Mouse (Mus musculus) B cell, adult 2 months (primary cell): Measurements from ENCODE around the gene Reep1.
A peak's percentile ranks its signal among the peaks of the same experiment; 100 is the strongest.

Source experiments
- DNase-seq, 2 experiments: peaks; one replicate each; pipeline ENCODE4 v3.0.0; 2022

Gene Reep1

DNA sequence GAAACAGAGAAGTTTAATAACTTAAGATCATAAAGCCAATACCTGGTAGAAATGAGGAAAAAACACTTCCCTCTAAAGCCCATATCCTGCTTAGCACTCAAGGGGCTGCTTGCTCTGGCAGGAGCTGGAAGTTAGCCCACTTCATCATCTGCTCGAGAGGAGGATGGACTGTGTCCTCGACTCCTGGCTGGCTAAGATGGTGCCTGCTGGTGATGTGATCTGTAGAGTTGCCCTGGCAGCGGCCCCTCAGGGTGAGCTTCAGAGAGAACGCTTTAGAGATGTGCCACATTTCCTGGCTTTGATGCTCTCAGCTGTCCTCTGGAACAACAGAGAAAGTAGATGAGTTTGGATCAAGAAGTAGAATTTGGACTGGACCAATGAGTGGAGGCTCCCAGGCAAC is 31.2 kb downstream of the Reep1 start:
- no peak for DNase-seq

DNA sequence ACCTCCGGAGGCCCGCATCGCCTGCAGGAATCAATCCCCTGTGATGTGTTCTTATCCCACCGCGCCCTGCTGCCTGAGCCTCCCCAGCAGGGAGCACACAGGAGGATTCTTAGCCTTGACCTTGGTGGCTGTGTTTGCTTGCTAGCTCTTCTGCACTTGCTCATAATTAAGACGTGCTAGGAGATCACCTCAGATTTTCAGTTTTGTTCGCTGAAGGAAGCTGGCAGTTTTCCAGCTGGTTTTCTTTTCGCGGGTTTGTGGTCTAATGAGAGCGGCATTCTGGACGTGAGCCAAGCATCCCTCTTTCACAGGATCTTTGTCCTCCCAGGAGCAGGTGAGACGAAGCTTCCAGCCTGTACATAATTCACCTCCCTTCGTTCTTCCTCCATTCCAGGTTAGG is 33.6 kb downstream of the Reep1 start:
- DNase-seq: no peak

DNA sequence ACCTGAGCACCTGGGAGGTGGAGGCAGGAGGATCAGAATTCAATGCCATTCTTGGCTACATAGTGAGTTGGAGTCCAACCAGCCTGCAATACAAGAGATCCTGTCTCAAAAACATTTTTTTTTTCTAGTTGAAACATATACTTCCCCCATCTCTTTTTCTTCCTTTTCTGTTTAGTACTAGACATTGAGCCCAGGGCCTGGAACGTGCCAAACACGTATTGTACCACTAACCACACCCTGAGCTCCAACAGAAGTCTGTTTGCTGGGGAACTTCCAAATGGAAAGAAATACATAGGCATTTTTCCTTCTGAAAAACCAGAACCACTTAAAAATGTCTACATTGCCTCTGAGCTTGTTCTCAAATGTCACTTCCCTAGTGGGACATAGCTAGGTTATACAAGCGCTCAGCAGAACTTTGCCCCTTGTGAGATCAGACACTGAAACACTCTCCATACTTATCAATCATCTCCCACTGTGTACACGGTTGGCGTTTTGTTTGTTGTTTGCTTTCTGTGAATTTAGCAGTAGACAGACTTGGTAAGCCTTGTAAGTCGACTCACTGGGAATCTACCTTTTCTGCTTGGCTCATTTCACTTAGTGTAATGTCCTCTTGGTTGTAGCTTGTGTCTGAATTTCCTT is 34.8 kb downstream of the Reep1 start:
- DNase-seq: no peak

DNA sequence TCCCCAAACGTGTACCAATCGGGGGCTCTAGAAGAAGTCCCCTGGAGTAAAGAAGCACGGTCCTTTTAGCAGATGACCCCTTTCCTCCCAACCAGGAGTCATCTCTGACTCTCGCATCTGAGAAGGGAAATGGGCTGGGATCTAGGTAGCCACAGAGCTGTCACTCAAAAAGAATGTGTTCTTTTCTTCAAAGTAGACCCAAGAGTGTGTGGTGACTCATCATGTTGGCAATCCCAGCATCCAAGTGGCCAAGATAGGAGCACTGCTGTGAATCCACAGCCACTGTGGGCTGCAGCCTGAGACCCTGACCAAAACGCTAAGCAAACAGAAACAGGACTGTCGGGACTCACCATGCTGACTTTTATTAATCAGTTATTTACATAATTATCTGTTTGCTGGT is 37.6 kb downstream of the Reep1 start:
- no peak for DNase-seq

DNA sequence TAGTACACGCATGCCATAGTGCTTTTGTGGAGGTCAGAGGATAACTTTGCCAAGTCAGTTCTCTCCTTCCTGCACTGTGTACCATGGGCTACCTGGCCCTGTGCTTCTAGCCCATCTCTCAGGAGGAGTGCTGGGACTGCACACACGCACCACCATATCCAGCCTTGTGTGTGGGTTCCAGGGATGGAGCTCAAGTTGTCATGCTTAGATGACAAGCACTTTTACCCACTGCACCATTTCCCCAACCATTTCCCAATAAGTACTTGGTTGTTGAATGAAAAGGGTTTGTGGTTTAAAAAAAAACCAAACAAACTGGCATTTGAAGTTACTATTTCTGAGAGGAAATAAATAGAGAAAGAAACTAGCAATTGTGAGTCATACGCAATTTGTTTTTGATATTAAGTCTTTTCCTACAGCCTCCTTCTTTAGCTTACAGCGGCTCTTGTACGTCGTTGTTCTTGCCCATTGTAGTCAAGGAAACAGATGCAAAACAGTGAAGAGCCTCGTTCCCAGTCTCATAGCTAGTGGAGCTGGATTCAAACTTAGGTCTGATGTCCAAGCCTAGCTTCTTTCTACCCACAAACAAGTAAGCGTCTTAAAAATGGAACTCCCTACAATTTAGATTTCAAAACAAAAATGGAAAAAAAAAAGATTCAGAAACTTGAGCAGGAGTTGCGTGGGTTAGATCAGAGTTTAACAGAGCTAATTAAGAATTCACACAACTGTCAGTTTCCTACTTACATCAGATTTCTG is 38.3 kb downstream of the Reep1 start:
- no peak for DNase-seq

DNA sequence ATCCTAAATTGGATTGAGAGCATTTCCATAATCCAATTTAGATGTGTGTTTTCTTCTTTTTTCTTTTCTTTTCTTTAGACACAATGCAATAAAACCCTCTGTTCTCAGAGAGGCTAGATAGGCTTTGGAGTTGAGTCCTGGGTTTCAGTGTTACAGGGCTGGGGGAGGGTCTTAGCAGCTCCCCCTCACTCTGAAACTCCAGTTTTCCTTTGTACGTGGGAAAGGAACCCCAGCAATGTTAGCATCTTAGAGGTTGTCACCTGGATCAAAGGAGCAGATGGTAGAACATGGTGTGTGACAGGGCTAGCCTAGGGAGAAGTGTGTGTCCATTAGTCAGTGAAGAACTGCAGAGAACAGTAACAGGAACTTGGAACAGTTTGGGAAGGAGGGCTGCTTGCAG is 38.9 kb downstream of the Reep1 start:
- DNase-seq: no peak

DNA sequence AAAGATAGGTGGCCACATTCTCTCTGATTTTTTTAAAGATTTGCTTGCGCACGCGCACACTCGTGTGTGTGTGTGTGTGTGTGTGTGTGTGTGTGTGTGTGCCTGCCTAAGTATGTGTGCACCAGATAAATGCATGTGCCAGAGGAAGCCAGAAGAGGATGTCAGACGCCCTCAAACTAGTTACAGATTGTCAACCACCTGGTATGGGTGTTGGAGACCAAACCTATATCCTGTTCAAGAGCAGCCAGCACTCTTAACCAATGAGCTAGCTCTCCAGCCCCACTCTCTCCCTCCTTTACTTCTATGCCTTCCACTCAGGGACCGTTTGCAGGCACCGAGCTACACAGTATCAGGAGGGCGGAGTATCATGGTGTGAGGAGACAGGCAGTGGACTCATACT is 39.5 kb downstream of the Reep1 start:
- no peak for DNase-seq

DNA sequence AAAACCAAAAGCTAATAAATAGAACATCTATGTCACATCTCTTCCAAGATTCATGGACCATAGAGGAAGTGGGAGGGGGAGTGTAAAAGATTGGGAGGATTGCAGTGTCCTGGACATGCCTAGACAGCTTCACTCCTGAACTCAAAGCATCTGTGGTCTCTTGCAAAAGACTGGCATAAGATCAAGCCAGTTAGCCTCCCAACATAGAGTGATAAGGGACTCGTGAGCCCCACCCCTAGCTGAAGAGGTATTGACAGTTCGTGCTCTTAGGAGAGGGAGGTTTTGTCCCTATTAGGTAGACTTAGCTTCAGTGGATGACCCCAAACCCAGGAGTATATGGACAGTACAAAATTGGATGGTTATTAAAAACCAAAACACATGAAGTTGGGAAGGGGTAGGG is 44.2 kb downstream of the Reep1 start:
- DNase-seq: no peak

DNA sequence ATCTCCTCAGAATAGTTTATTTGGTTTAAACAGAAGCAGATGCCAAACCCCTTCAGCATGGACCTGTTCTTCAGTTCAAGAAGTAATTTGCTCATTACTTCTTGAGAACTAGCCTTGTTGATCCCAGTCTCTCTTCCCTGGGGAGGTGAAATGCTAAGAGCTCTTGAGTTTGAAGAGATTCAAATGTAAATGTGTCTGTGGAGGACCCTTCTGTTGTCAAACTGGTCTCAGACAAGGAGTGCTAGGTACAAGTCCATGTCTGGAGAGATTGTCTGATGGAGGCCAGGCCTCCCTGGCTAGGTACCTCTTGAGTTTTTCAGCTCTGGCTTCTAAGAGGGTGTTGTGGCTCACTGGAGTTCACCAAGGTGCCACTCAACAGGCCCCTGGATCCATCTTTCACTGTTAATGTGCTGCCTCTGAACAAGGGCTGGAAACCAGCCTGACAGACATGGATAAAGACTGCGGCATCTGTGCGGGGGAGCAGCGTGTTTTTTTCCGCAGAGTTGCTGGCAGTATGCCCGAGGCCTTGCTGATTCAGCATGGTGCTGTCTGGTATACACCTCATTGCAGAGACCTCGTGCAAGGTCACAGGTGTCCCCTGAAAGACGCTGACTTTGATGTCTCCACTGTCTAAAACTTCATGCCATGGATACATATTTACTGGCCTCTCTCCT is 45.6 kb downstream of the Reep1 start:
- DNase-seq: no peak

DNA sequence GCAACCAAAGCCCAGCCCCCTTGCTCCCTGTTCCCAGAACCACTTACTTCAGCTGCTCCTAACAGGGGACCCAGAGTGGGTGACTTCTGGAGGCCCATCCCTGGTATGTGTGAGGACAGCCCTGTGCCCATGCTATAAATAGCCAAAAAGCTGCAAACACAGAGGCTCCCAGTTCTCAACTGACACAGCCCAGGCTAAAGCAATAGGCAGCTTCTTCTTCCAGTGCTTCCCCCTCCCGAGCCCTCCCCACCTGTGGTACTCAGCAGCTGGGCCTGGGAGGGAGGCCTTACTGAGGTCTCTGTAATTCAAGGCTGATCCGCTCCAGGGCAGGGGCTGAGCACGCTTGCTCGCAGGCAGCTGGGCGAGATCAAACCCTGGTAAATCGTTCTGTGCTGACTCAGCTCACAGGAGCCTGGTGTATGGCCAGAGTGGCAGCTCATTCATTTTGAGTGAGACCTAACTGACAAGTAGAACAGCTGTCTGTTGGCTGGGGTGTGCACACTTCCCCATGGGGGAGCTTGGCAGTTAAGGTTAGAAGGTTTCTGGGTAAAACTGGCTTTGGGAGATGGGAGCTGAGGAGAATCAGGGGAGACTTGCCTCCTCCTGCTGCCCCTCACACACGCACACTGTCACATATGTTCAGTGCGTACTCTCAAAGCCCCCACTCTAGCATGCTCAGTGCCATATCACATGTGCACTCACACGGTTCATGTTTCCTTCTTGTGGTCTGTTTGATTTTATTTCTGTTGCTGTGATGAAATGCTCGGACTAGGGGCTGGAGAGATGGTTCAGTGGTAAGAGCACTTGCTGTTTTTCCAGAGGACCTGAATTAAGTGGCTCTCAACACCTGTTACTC is 49.9 kb downstream of the Reep1 start:
- peak; percentile 4 for DNase-seq

DNA sequence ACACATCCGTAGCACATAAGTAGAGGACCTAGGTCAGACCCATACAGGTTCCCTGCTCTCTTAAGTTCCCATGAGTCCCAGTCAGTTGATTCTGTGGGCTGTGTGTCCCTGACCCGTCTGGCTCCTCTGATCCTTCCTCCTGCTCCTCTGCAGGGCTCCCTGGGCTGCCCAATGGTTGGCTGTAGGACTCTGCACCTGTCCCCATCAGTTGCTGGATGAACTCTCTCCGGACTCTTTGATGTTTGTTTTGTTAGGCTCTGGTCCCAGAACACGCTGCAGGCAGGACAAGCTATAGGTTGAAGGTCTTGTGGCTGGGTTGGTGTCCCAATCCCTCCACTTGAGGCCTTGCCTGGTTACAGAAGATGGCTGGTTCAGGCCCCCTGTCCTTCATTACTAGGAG is 51.4 kb downstream of the Reep1 start:
- no peak for DNase-seq

DNA sequence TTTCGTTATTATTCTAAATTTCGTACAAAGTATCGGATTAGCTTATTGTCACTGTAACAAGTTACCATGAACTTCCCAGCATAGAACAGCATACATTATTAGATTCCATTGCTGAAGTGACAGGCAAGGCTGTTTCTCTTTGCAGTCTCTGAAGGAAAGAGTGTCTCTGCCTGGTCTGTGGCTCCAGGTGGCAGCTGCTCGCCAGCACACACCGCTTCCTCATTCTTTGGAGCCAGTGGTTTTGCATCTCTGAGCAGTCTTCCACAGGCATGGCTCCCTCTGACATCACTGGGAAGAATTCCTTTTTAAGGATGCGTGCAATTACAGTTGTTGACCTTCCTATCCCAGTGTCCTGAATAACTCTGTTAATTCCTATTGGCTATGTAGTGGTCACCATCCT is 52.7 kb downstream of the Reep1 start:
- DNase-seq: no peak

DNA sequence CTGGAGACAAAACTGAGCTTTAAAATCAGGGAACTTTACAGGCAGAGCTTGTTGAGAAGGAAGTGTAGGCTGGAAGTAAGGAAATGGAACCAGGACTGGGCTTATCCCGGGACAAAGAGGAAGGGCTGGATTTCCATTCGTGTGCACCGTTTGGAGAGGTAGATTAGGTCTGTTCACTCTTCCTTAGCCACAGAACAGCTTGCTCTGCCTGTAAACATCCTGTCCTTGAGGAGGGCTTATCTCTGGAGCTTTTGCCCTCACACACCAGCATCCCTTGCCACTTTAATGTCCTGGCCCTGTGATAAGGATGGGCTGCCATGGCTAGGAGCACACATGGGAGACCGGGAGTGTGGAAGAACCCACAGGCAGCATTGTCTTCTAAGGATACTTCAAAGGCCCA is 60.4 kb downstream of the Reep1 start:
- DNase-seq: no peak

DNA sequence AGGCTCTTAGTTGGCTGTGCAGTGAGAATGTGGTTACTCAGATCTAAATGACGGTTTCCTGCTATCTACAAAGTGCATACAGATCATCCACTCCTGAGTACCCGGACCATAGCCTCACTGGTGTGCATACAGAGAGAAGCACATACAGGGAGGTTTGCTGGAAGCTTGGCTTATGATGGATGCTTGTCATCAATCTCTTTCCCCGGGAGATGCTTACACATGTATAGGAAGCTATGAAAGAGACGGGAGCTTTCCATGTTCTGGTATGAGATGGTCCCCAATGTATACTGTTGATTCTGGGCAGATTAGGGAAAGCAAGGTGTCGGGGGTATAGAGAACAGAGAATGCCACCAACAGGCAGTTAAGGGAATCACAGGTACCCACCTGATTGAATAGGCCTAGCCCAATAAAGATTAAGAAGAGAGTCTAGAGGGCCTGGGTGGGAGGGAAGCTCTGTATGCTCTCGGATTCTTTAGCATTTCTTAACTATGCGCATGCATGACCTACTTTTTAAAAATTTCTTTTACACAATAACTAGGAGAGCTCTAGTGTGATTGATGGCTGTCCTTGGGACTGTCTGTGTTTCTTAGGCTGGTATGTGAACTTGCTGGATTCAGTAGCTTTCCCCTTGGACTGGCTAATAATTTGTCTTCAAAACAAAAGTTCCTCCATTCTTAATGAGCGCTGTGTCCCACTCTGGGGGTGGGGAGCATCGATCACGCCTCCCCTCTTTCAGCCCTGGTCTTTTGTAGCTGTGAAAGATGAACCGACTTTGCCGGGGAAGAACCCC is 62.7 kb downstream of the Reep1 start:
- DNase-seq: no peak

DNA sequence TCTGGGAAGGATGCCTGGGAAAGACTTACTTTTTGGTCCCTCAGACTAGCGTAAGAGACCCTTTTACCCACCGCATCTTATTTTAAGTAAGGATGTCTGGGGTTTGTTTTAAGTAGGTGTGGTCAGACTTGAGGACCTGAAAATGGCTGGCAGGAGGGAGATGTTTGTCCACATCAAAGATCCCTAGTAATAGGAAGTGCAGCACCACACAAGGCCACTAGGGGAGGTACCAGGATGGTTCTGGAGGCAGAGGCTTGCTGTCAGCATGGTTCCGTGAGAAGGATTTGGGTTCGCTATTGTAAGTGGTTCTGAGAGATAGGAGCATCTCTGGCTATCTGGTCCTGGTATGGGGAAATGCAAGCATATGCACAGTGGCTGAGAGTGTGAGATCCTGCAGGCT is 63.5 kb downstream of the Reep1 start:
- DNase-seq: no peak

DNA sequence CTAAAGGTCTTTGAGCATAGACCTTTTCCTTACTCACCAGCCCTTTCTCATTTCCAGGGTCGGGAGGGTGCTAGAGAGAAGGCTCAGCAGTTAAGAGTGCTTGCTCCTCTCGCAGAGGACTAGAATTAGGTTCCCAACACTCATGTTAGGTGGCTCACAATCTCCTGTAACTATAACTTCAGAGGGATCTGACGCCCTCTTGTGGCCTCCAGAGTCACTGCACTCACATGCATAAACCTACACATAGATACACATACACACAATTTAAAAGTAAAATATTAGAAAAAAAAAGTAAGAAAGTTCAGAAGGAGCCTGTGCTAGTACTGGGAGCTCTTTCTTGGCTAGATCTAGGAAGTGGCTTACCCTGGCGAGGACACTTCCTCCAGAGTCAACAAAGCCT is 63.9 kb downstream of the Reep1 start:
- DNase-seq: no peak

DNA sequence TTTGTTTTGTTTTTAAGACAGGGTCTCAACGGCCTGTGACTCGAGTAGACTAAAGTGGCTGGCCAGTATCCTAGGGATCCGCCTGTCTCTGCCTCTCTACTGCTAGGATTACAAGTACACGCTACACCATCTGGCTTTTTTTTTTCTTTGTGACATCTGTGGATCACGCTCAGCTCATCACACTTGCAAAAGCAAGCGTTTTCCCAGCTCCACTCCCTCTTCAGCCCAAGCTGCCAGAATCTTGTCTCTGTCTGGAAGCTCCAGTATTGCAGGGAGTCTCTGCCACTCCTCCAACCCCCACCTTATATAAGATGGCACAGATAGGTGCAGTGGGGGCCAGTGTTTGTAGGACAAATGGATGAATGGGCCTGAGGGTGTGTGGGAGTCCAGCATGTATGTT is 64.8 kb downstream of the Reep1 start:
- no peak for DNase-seq

DNA sequence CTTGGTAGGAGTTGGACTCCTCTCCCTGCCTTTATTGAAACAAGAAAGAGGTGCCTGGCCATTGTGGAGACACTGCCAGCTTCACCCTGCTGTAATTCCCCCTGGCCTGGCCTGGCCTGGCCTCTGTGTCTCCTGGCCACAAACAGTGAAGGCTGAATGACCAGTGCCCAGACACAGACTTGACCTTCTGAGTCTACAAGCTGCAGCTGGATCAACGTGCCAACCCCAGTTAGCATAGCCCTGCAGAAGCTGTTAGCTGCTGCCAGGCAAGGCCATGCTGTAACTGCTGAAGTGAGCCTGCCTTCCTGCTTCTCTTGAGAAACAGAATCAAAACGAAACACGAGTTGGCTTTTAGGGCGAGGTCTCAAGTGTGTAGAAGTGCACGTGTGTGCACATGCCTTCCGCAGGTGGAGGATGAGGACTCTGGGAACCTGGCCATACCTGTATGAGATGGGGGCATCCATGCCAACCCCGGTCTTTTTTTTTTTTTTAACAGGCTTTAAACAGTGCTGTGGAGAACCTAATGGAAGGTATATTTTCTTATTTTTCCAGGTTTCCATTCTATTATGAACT is 65.4 kb downstream of the Reep1 start:
- no peak for DNase-seq

DNA sequence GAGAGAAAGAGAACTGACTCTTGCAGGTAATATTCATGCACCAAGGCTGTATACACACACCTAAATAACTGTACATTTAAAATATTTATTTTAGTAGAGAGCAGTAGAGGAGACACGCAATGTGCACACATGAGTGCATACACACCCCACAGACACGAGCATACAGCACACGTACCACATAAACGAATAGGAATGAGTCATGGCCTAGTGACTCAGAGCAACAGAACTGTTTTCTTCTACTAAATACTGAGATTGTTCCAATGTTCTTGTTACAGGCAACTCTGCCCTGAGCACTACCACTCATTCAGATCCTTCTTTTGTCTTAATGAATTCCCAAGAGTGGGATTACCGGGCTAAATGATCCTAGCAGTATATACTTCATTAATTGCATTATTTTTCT is 70.7 kb downstream of the Reep1 start:
- no peak for DNase-seq

DNA sequence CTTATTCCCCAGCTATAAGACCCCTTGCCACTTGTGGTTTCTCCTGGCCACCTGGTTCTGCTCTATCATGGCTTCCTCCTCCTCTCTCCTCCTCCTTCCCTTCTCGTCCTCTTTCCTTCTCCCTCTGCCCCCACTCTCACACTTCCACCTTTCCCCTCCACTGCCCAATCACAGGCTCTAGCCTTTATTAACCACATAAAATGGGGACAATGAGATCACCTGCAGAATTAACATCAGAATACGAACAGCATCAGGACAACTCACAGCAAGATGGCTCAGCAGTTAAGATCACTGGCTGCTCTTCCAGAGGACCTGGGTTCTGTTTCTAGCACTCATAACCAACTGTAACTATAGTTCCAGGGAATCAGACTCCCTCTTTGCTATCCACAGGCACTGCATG is 72.5 kb downstream of the Reep1 start:
- no peak for DNase-seq

DNA sequence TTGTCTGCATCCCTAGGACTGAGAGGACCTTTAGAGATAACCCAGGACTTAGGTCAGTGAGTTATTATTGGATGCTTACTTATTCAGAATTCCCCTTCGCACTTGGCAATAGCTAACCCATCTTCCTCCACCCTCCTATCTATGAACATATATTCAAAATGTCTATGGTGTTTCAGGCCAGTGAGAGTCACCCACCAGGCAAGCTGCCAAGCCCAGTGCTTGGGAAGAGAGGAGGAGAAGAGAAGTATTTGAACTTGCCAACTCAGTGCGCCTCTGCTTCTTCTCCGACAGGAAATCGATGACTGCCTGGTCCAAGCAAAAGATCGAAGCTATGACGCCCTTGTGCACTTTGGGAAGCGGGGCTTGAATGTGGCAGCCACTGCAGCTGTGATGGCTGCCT is 73.1 kb downstream of the Reep1 start:
- DNase-seq: no peak

DNA sequence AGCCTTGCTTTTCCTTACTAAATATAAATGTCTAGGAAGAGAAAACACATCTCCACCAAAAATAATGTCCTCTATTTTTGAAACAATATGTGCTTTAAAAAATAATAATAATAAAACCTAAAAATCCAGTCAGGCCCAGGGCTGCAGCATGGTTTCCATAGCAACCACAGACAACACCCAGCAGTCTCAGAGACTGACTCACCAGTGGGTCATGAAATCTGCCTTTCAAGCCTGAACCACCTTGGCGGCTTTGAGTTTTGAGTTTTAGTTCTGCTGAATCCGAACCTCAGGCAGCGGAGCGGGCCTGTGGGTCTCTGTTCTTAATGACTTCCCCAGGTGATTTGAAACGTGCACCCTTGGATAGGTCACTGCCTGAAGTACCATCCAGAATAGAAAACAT is 75.8 kb downstream of the Reep1 start:
- DNase-seq: no peak
